Mouse (Mus musculus) CD8-positive naive resting alpha-beta T cell, adult 57 days (primary cell): ENCODE results near the gene Olfr1263. TPM values are rescaled to one million over a fixed set of nuclear protein-coding genes. Genes with fewer than 3 reads are reported as not detected.

Source experiments
- total RNA-seq: library from RNA; stranded (reverse); gene quantifications from one replicate; pipeline ENCODE4 v1.2.4, GENCODE M21; 2023

Olfr1263 gene
- not detected for total RNA-seq

DNA sequence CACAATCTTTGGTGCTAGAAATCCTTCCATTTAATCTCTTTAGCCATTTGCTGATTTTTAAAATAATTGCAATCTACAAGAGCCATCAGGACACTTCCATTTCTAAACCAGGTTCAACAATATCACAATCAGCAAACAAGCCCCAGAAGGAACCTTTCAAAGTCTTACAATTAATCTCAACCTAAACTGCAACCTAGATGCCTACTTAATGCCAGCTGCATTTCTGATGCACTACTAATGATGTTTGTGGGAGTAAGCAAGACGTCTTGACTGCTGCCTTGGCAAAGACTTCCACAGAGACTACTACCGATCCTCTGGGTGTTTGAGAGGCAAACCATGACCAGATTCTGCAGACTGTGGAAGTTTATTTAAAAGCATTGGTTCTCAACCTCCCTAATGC lies at the start of gene Olfr1263:
Olfr1263 (plus strand) TSS at position 301 of the 400 bp plus-strand sequence.

DNA sequence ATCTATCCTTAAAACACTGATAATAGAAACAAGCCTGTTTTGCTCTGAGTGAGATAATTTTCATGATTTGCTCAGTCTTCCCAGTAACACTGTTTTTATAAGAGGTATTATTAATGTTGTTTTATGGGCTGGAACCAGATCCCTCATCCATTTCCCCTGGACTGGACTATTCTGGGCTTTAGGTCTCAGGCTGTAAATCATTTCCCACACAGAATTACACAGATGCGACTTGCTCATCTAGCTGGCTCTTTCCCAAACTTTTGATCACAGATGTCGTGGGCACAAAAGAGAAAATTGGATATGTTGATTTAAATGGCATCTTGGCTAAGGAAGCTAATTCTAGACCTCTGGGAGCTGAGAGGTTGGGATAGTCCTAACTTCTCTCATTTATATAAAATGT lies 37.7 kb upstream of the Olfr1263 start, which contains the start of gene Olfr1260:
Olfr1260 (plus strand) TSS at position 157 of the 400 bp plus-strand sequence.

DNA sequence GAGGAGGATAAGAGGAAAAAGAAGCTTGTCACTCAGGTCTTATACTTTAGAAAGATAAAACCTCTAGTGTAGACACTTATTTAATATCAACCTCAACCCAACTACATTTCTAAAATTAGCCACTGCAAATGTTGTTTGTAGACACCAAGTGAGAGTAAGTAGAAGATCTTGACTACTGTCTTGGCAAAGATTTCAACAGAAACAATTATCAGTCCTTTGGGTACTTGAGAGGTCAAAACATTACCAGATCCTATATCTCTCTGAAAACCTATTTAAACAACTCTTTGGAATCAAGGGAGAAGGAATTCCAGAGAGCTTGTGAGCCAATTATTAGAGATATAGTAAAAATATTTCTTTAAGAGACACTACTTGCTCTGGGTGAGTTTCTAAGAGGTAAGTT lies 21.0 kb upstream of the Olfr1263 start, which contains the start of gene Olfr1261:
Olfr1261 (plus strand) TSS at position 301 of the 400 bp plus-strand sequence.

DNA sequence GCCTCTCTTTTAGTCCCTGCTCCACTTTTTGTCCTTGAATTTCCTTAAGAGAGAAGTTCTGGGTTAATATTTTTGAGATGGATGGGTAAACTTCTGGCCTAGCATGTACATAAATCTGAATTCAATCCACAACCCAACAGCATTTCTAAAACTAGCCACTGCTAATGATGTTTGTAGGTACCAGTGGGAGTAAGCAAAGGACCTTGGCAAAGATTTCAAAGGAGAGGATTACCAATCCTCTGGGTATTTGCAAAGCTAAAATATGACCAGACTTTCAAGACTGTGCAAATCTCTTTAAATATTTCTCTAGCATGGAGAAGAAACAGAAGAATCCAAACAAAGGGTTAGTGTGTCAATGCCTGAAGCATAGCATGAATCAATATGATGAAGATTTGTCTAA lies 12.1 kb upstream of the Olfr1263 start, which contains the start of gene Olfr1262:
Olfr1262 (plus strand) TSS at position 301 of the 400 bp plus-strand sequence.

DNA sequence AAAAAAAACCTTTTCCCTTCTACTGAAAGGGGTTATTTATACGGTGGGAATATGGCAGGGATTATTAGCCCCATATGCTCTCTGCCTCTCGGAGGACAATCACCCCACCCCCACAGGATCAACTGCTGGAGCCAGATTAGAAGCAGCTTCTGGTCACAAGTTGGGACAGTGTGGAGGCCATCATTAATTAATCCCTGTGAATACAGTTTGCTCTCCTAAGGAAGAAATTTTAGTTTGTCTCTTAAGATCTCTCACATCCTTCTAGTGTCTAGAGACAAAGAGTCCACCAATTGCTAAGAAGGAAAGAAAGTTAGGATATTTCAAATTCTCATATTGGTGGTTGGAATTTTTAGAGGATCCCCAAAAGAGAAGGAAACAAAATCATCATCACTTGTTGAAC lies 13.5 kb downstream of the Olfr1263 start, which contains the start of gene Olfr1264:
Olfr1264 (minus strand) TSS at position 101 of the 400 bp plus-strand sequence.

DNA sequence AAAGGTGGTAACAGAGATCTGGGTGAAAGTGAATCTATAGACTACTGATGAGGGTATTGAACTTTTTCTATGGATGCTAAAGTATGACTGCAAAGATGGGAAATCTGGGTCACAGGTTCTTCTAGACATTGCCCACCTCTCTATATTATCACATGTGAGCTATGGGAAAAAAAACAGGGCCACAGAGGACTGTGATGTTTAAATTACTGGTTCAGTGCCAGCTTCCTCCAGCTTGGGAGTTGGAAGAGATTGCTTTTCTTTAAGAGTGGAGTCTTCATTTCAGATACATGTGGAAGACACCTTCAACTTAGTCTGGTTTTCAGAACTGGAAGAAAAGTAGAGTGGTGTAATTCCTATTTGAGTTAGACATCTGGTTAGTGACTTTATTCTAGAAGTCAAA lies 23.1 kb downstream of the Olfr1263 start, which contains the start of gene Olfr1265:
Olfr1265 (plus strand) TSS at position 301 of the 400 bp plus-strand sequence.

DNA sequence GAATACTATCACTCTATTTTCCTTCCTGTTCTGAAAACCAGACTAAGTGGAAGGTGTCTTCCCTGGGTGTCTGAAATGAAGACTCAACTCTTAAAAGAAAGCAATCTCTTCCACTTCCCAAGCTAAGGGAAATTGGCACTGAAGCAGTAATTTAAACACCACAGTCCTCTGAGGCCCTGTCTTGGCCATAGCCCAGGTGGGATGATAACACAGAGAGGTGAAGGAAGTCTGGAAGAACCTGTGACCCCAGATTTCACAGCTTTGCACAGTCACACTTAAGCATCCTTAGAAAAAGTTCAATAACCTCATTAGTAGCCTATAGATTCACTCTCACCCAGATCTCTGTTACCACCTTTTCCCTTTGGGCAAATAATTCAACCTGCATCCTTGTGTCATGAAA lies 51.6 kb downstream of the Olfr1263 start, which contains the start of gene Olfr140:
Olfr140 (minus strand) TSS at position 101 of the 400 bp plus-strand sequence.

Other genes with a start within 250 kb of the Olfr1263 start
- gene Olfr1254, start 218.5 kb upstream of the Olfr1263 start, total RNA-seq: not detected
- gene Olfr1255, start 200.1 kb upstream of the Olfr1263 start, total RNA-seq: not detected
- not detected for gene Olfr1256, start 170.6 kb upstream of the Olfr1263 start, total RNA-seq
- gene Olfr48, start 163.9 kb upstream of the Olfr1263 start, total RNA-seq: not detected
- not detected for gene Olfr1257, start 133.7 kb upstream of the Olfr1263 start, total RNA-seq
- not detected for gene Olfr1258, start 84.8 kb upstream of the Olfr1263 start, total RNA-seq
- not detected for gene Olfr1259, start 63.5 kb upstream of the Olfr1263 start, total RNA-seq
- not detected for gene Olfr1260, start 37.8 kb upstream of the Olfr1263 start, total RNA-seq
- not detected for gene Olfr1261, start 20.9 kb upstream of the Olfr1263 start, total RNA-seq
- not detected for gene Olfr1262, start 12.0 kb upstream of the Olfr1263 start, total RNA-seq
- not detected for gene Olfr1264, start 13.4 kb downstream of the Olfr1263 start, total RNA-seq
- gene Olfr1265, start 23.2 kb downstream of the Olfr1263 start, total RNA-seq: not detected
- gene Olfr140, start 51.5 kb downstream of the Olfr1263 start, total RNA-seq: not detected
- gene Olfr1269, start 109.3 kb downstream of the Olfr1263 start, total RNA-seq: not detected
- gene Olfr32, start 130.2 kb downstream of the Olfr1263 start, total RNA-seq: not detected
- not detected for gene Olfr1270, start 141.0 kb downstream of the Olfr1263 start, total RNA-seq
- gene Olfr1506, start 212.4 kb downstream of the Olfr1263 start, total RNA-seq: 0.34 TPM
- gene Olfr142, start 245.5 kb downstream of the Olfr1263 start, total RNA-seq: not detected